Mouse (Mus musculus) cerebellum, postnatal 14 days (tissue): ENCODE data around the gene Tnr.

Source experiments
- DNase-seq, 2 experiments: peaks; one replicate each; pipeline ENCODE4 v3.0.0; 2021; ENCODE audit warnings: mixed read lengths in 2 of 2

Gene Tnr

DNA sequence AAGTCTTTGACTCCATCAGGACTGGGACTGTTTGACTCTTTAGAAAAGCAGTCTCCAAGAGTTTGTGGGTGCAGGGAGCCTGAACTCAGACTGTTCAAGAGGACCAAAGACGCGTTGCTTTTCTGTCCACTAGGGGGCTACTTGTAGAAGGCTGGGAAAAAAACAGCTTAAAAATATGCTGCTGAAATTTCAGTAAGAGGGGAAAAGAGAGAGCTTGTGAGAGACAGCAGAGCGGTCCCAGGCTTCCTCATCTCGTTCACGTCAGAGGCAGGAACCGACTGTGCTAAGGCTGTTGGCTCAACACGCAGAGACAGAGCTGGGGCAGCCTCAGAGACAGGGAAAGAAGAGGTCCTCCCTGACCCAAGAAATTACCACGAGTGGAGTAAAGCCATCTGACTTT is at the start of gene Tnr:
Gene Tnr (plus strand): TSS at position 192 of the 400 bp plus-strand sequence.
- DNase-seq: peak; percentile 88

DNA sequence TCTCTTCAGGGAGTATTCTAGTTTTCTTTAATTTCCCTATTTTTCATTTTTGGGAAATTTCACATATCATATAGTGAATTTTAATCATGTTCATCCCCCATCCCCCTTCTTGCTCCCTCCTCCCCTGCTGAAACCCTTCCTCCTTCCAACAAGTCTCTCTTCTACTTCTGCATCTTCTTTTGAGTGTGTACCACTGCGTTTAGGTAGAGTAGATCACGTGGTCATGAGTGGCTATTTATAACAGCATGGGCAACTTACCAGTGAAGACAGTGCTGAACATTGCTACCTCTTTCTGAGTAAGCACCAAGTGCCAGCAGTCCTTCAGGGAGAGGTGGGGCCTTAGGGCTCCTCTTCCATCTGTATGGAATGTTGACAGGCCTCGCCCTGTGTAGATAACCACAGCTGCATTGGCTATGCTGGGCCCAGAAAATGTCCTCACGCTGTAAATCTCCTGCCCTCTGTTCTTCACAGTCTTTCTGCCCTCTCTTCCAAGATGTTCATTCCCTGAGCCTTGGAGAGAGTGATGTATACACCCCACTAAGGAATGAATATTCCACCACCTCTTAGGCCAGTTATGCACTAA is 33.6 kb upstream of the Tnr start:
- DNase-seq: no peak

DNA sequence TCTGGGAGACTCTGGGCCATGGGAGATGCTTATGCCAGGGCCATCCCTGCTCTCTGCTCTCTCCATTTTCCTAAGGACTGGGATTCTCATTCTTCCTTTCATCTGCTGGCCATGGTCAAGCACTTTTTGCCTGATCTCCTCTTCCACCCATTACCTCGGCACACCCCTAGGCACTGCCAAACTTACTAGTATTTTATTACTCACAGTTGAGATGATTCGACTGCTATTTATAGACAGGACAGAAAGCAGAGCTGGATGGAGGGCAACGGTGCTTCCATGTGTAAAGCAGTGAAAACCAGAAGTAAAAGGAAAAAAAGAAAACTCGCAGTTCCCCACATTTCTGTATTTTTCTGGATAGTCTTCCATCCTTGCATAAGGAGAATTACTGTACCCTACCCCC is 31.0 kb upstream of the Tnr start:
- no peak for DNase-seq

DNA sequence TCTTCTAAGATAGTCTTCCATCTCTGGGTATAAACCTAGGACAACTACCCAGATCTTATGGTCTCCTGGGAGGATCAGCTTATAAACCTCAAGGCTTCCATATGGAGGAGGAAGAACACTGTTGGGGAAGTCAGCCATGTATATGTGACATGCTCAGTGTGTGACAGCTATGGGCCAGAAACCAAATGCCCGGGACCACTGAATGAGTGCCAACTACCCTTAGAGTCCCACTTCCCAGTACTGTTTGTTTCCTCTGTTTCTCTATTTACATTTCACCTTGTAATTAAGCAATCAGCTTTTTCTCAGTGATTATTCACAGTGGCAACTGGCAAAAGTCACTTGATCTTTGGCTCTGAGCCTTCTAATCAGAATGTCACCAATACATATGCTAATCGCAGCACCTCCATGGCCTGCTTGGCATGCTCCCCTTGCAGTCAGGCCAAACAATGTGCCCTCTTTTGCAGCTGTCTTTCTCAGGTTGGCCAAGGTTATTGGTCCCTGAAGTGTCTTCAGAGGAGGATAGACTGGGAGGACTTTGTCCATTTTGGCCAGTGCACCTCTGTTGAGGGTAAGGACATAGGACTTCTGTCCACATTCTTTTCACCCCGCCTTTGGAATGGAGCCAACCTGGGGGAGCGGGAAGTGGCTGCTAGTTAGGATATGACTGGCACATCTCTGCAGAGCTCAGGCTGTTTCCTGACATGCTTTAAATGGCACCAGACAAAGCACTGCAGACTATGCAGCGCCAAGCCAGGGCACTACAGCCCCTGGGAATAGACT is 29.7 kb upstream of the Tnr start:
- DNase-seq: peak; percentile 52 to 67

GRCm38 (mm10) chr1:159498236-159498635 is 25.3 kb upstream of the Tnr start:
- DNase-seq: no peak

DNA sequence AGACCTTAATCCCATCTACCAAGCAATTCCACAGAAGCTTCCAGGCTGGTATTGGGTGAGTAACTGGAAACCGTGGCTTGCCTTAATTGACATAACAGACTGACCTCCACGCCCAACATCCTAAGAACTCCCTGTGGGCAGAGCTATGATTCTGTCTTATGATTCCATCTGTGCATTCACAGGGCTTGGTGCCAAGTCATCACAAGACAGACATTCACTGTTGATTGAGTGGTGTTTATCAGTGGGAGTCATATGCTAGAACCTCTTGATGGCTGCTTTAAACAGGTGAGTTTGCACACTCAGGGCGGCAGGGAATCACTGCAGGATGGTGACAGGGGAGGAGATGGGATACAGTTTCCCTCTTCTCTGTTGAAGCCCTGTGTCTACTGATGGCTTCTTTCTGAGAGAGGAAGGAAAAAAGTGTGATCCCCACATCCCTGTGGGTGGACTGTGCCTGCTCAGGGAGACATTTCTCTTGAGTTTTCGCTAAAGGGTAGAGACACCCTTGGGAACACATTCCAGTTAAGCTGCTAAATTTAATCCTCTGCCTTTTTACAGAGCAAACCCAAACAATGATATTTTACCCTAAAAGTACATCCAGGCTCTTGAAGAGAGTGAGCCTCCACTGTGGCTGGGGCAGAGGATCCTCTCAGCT is 23.6 kb upstream of the Tnr start:
- no peak for DNase-seq

DNA sequence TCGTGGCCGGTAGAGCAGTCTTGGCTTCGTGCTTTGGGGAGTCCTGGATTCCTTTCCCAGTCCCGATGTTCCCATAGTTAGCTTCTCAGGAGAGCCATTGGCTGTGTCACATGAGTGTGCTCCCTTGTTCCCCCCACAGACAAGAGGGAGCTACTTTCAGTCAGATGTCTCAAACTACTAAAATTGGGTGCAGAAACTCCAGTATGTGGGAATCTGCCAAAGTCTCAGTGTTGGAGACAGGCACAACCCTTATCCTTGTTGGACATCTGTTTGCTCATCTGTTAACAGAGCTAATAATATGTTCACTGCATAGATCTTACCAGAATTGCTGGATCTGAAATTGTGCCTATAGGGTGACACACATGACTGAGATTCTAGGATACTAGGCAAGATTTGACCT is 21.7 kb upstream of the Tnr start:
- DNase-seq: no peak

DNA sequence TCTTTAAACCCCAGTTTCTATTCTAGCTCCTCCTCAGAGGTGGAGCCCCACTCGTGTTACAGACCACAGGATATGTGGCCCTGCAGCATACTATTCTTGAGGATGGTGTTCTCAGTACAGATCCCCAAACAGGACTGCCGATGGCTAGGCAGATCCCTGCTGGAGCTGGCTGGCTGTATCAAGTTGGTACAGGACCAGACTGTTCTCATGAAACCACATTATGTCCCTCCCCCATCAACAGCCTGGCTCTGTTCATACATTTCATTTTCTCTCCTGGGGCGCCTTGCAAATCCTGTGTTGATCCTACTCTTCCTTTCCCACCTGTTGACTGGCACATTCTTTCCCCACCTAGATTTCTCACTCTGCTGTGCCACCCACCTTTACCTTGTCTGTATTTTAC is 12.9 kb upstream of the Tnr start:
- no peak for DNase-seq

GRCm38 (mm10) chr1:159517647-159518046 is 5.9 kb upstream of the Tnr start:
- no peak for DNase-seq

GRCm38 (mm10) chr1:159519206-159519605 is 4.4 kb upstream of the Tnr start:
- peak; percentile 60 to 62 for DNase-seq

DNA sequence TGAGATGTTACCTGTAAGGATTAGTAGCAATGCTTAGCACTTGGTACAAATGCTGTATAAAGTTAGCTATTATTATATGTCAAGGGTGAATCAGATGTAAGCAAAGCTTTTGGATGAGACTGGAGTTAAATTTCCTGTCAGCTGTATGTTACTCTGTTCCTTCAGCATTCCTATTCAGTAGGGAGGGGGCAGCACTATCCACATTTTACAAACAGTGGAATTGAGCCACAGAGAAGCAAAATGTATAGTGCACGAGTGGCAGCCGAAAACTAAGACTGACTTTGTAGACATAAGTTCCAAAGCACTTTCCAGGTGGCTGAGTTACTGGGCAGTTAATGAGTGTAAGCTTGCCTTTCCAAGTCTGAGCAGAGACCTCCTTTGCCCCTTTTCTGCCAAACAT is 500 bp upstream of the Tnr start:
- DNase-seq: no peak

DNA sequence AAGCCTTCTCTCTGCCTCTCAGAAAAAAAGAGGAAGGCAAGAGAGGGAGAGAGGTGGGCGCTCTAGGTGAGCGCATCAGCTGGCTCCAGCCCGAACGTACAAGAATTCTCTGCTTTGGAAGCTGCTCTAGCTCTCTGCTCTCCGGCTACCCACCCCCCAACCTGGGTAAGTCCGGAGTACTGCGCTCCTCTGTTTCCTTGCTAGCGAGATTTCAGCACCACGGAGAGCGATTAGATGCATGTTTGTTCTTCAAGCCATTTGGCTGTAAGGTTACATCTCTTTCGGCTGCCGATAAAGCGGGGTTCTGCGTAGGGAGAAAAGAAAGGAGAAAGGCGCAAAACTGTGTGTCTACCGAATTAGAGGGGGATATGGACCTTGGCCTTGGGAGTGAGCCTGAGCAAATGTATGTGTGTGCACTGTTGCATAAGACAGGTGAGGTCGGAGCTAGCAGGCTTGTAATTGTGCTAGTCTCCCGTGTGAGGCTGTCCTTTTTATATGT is 531 bp downstream of the Tnr start:
- peak; percentile 66 to 75 for DNase-seq

DNA sequence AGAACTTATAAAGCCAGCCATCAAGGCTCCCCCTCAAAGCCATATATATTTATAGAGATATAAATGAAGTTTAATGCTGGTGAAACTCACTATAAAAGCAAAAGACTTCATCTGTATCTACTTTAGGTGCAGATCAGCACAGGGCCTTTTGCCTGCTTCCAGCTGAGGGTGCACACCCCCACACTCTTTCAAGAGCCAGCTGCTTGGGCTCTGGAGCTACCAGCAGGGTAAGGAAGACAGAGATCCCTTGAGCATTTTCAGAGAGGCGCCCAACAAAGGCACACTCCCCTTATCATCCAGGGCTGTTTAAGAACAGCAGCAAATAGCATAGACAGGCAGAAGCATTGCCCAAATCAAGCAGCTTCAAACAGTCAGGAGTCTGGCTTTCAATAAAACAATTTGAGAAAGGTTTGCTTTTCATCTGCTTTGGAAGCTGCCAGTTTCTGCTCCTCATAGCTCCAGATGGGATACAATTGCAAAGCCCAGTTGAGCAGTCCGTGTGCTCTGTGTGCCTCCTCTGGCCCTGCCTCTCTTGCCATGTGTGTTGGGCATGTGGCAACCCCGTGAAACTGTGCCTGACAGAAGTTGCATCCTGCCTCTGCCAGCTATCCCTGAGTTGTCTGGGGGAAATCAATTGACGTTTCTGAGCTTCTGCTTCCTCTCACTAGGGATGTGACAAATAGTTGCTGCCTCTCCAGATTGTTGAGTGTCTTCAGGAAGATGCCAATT is 9.4 kb downstream of the Tnr start:
- DNase-seq: peak; percentile 29

GRCm38 (mm10) chr1:159535582-159535981 is 12.0 kb downstream of the Tnr start:
- no peak for DNase-seq

- no peak for DNase-seq
These were observed 14.0 kb downstream of the Tnr start for GRCm38 (mm10) chr1:159537541-159537940.

- no peak for DNase-seq
These were observed 14.5 kb downstream of the Tnr start for GRCm38 (mm10) chr1:159538076-159538475.

GRCm38 (mm10) chr1:159545470-159546145 is 22.0 kb downstream of the Tnr start:
- DNase-seq: no peak

- DNase-seq: no peak
These were observed 27.5 kb downstream of the Tnr start for GRCm38 (mm10) chr1:159551036-159551435.

DNA sequence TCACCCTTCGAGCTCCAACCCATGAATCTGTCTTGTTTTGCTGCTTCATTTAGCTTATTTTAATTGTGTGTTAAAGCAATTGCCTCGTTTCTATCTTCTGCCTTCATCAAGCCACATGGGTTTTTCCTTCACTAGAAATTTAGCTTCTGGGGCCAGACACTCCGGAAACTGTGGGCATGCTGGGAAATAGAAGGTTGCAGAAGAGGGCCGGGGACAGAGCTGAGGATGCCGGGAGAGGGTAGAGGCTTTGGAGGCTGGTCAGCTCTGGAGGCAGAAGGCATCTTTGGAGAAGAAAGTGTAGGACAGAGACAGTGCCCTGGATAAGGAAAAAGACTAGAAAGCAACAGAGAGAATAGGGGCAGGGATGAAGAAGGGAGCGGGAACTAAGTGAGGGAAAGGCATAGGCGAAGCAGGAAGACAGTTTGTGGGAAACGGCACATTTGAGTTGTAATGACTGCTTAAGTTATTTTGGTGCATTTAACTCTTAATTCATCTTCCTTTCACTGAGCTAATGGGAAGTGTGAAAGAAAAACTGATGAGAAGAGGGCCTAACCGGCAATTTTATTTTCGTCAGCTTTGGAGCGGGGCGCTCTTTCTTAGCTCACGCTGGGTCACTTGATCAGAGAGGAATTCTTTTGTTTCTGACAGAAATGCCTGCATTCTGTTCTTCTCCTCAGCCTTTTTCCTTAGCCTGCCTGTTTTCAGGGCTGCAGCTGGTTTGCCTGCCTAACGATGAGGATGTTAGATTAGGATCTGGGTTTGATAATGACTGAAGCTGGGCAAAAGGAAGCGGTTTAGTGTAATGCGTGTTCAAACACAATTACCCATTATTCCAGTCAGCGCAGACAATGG is 28.2 kb downstream of the Tnr start:
- no peak for DNase-seq

- DNase-seq: no peak
These were observed 38.0 kb downstream of the Tnr start for GRCm38 (mm10) chr1:159561616-159562015.

GRCm38 (mm10) chr1:159565129-159565528 is 41.6 kb downstream of the Tnr start:
- no peak for DNase-seq

DNA sequence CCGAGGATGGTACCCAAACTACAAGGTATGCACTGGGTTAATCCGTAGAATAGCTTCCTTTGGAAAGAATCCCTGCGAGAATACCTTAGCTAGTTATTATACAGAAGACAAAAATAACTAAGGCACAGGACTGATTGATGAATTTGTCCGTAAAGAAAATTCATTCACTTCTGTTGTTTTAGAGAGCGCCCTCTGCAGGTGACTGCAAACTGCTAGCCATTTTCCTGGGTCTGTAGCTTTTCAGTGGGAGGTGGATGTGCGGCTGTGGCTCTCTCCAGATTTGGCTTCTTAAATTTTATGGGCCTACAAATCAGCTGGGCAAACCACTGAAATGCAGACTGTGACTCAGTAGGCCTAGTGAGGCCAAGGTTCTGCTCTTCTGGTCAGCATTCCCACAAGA is 42.5 kb downstream of the Tnr start:
- peak in 1 of 2 experiments; percentile 20 for DNase-seq
